Mouse (Mus musculus): ENCODE measurements around the gene Mctp1.

- TF ChIP-seq POLR2A (IDR thresholded peaks at IDR 0.05; ENCODE audit: extremely low read depth, insufficient read depth, low read length) = no peak
- no peak for TF ChIP-seq CTCF (IDR thresholded peaks at IDR 0.05; ENCODE audit: extremely low read depth, insufficient read depth, low read length)
Observed at GRCm38 (mm10) chr13:76799662-76800061, 415.3 kb downstream of the Mctp1 start.
